Mouse (Mus musculus): ENCODE measurements around the gene Kptn. TPM values are rescaled to one million over a fixed set of nuclear protein-coding genes. Genes with fewer than 3 reads are reported as not detected.

The Kptn gene
- polyA plus RNA-seq, 1 experiment = 28.1 TPM

GRCm38 (mm10) chr7:16129846-16130691 is 10.4 kb downstream of the Kptn start:
- 4% methylated on average over 37 of the region's 38 CpGs for WGBS
- Histone ChIP-seq H3K4me3 (ENCODE audit: control insufficient read depth, insufficient read depth, low read length) (no peak overlapping the region), H3K36me3 (ENCODE audit: control insufficient read depth, insufficient read depth, low read length) (no peaks in the 10 kb centered on the region), H3K27me3 (ENCODE audit: control insufficient read depth, insufficient read depth, low read length) (no peaks in the 10 kb centered on the region; the same call in 1 of the 2 replicates), H3K27ac (ENCODE audit: control insufficient read depth, insufficient read depth, low read length) (no peak overlapping the region), H3K4me1 (replicated peaks; ENCODE audit: control insufficient read depth, insufficient read depth, low read length) (no peaks in the 10 kb centered on the region)
- DNase-seq = no peak
- TF ChIP-seq POLR2A (IDR thresholded peaks at IDR 0.05; ENCODE audit: control insufficient read depth, extremely low read depth, insufficient read depth, low read length, poor library complexity) (0 out of 2 replicates have a peak, but pooled peaks have one; percentile 11), CTCF (IDR thresholded peaks at IDR 0.05; ENCODE audit: borderline replicate concordance, control insufficient read depth, extremely low read depth, insufficient read depth, low read length, poor library complexity) (no peak)

- WGBS = 49% methylated on average over 13 of the region's 13 CpGs
- Histone ChIP-seq H3K27ac (ENCODE audit: control insufficient read depth, insufficient read depth, low read length) (no peak overlapping the region), H3K27me3 (ENCODE audit: control insufficient read depth, insufficient read depth, low read length) (no peaks in the 10 kb centered on the region; the same call in 1 of the 2 replicates), H3K4me3 (ENCODE audit: control insufficient read depth, insufficient read depth, low read length) (no peak overlapping the region), H3K36me3 (ENCODE audit: control insufficient read depth, insufficient read depth, low read length) (no peaks in the 10 kb centered on the region), H3K4me1 (replicated peaks; ENCODE audit: control insufficient read depth, insufficient read depth, low read length) (no peaks in the 10 kb centered on the region)
- no peak for DNase-seq
- TF ChIP-seq CTCF (IDR thresholded peaks at IDR 0.05; ENCODE audit: borderline replicate concordance, control insufficient read depth, extremely low read depth, insufficient read depth, low read length, poor library complexity) = no peak
These were observed 11.4 kb downstream of the Kptn start for GRCm38 (mm10) chr7:16130956-16131634.

GRCm38 (mm10) chr7:16132161-16132581 is 12.5 kb downstream of the Kptn start:
- H3K4me3 ChIP-seq (ENCODE audit: control insufficient read depth, insufficient read depth, low read length) = no peak overlapping the region
- 3% methylated on average over 7 of the region's 7 CpGs for WGBS
- H3K27me3 ChIP-seq (ENCODE audit: control insufficient read depth, insufficient read depth, low read length) = no peaks in the 10 kb centered on the region; the same call in 1 of the 2 replicates
- DNase-seq = no peak
- H3K27ac ChIP-seq (ENCODE audit: control insufficient read depth, insufficient read depth, low read length) = no peak overlapping the region
- H3K36me3 ChIP-seq (ENCODE audit: control insufficient read depth, insufficient read depth, low read length) = no peaks in the 10 kb centered on the region
- H3K4me1 ChIP-seq (replicated peaks; ENCODE audit: control insufficient read depth, insufficient read depth, low read length) = no peaks in the 10 kb centered on the region
- TF ChIP-seq CTCF (IDR thresholded peaks at IDR 0.05; ENCODE audit: borderline replicate concordance, control insufficient read depth, extremely low read depth, insufficient read depth, low read length, poor library complexity) = no peak
- no peak for TF ChIP-seq POLR2A (IDR thresholded peaks at IDR 0.05; ENCODE audit: control insufficient read depth, extremely low read depth, insufficient read depth, low read length, poor library complexity)

GRCm38 (mm10) chr7:16132926-16133325 is 13.2 kb downstream of the Kptn start:
- WGBS = 66% methylated on average over 3 of the region's 3 CpGs
- Histone ChIP-seq H3K4me1 (replicated peaks; ENCODE audit: control insufficient read depth, insufficient read depth, low read length) (no peaks in the 10 kb centered on the region), H3K4me3 (ENCODE audit: control insufficient read depth, insufficient read depth, low read length) (no peak overlapping the region), H3K27ac (ENCODE audit: control insufficient read depth, insufficient read depth, low read length) (no peak overlapping the region), H3K36me3 (ENCODE audit: control insufficient read depth, insufficient read depth, low read length) (no peaks in the 10 kb centered on the region), H3K27me3 (ENCODE audit: control insufficient read depth, insufficient read depth, low read length) (no peaks in the 10 kb centered on the region; the same call in 1 of the 2 replicates)
- no peak for DNase-seq
- TF ChIP-seq CTCF (IDR thresholded peaks at IDR 0.05; ENCODE audit: borderline replicate concordance, control insufficient read depth, extremely low read depth, insufficient read depth, low read length, poor library complexity) (no peak), POLR2A (IDR thresholded peaks at IDR 0.05; ENCODE audit: control insufficient read depth, extremely low read depth, insufficient read depth, low read length, poor library complexity) (no peak)

- DNase-seq = no peak
- H3K4me1 ChIP-seq (replicated peaks; ENCODE audit: control insufficient read depth, insufficient read depth, low read length) = no peaks in the 10 kb centered on the region
- H3K36me3 ChIP-seq (ENCODE audit: control insufficient read depth, insufficient read depth, low read length) = no peaks in the 10 kb centered on the region
- no peaks in the 10 kb centered on the region; the same call in 1 of the 2 replicates for H3K27me3 ChIP-seq (ENCODE audit: control insufficient read depth, insufficient read depth, low read length)
- 93% methylated on average over 9 of the region's 9 CpGs for WGBS
- no peak for TF ChIP-seq CTCF (IDR thresholded peaks at IDR 0.05; ENCODE audit: borderline replicate concordance, control insufficient read depth, extremely low read depth, insufficient read depth, low read length, poor library complexity)
- TF ChIP-seq POLR2A (IDR thresholded peaks at IDR 0.05; ENCODE audit: control insufficient read depth, extremely low read depth, insufficient read depth, low read length, poor library complexity) = no peak
- no peak overlapping the region for H3K27ac ChIP-seq (ENCODE audit: control insufficient read depth, insufficient read depth, low read length)
- no peak overlapping the region for H3K4me3 ChIP-seq (ENCODE audit: control insufficient read depth, insufficient read depth, low read length)
These were observed 14.0 kb downstream of the Kptn start for GRCm38 (mm10) chr7:16133691-16134090.

GRCm38 (mm10) chr7:16134951-16135392 is 15.3 kb downstream of the Kptn start:
- TF ChIP-seq CTCF (IDR thresholded peaks at IDR 0.05; ENCODE audit: borderline replicate concordance, control insufficient read depth, extremely low read depth, insufficient read depth, low read length, poor library complexity) = no peak
- TF ChIP-seq POLR2A (IDR thresholded peaks at IDR 0.05; ENCODE audit: control insufficient read depth, extremely low read depth, insufficient read depth, low read length, poor library complexity) = no peak
- Histone ChIP-seq H3K4me3 (ENCODE audit: control insufficient read depth, insufficient read depth, low read length) (no peak overlapping the region), H3K4me1 (replicated peaks; ENCODE audit: control insufficient read depth, insufficient read depth, low read length) (no peaks in the 10 kb centered on the region), H3K27ac (ENCODE audit: control insufficient read depth, insufficient read depth, low read length) (no peak overlapping the region), H3K36me3 (ENCODE audit: control insufficient read depth, insufficient read depth, low read length) (no peaks in the 10 kb centered on the region), H3K27me3 (ENCODE audit: control insufficient read depth, insufficient read depth, low read length) (no peaks in the 10 kb centered on the region; the same call in 1 of the 2 replicates)
- DNase-seq = no peak
- WGBS = 64% methylated on average over 7 of the region's 7 CpGs

Data from thymus, adult 2 months (tissue).